Mouse (Mus musculus): ENCODE results near the gene Slc10a2. TPM values are rescaled to one million over a fixed set of nuclear protein-coding genes. Genes with fewer than 3 reads are reported as not detected.
"Not testable (repeated sequence)": the region's sequence is repeated elsewhere in the genome, so short reads cannot be mapped to it uniquely, and the experiment has no call there.

The Slc10a2 gene
- polyA plus RNA-seq, 1 experiment, result not detected

DNA sequence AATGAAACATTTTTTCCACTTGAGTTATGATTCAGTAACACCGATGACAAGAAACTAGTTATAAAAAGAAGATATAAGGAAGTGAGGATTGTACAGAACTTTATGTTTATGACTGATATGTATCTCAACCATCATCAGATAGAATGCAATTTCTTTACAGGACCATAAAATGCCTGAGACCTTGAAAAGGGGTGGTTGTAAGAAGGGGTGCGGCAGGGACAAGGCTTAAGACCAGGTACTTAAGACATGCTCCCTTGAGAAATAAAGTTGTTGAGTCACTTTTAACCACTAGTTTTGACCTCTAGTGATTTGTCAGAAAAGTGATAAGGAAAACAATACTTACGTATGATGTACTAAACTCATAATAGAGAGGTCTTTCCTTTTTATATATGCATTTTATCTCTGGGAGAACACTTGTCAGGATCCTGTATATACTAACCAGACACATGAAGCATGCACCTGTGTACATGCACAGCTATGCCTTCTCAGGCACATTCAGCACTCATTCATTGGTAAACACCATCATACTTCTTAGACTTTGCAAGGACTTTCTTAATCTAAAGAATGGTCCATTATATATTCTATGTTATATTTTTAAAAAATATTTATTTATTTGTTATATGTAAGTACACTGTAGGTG is 31.4 kb downstream of the Slc10a2 start:
- H3K79me2 ChIP-seq (ENCODE audit: control insufficient read depth, insufficient read depth), result no peaks in the 10 kb centered on the region
- TF ChIP-seq REST (IDR thresholded peaks at IDR 0.05; ENCODE audit: insufficient read depth, insufficient read length), result no peak
- no peak for TF ChIP-seq USF1 (IDR thresholded peaks at IDR 0.05; ENCODE audit: low read depth)
- no peak for TF ChIP-seq MYOG (IDR thresholded peaks at IDR 0.05; ENCODE audit: control insufficient read depth in 1 of 3, insufficient read depth in 1 of 3, insufficient read length in 2 of 3, low read depth in 2 of 3)
- no peak for TF ChIP-seq E2F4 (IDR thresholded peaks at IDR 0.05; ENCODE audit: insufficient read depth)
- TF ChIP-seq TCF3 (IDR thresholded peaks at IDR 0.05; ENCODE audit: insufficient read length, low read depth), result no peak
- TF ChIP-seq MYOD1 (IDR thresholded peaks at IDR 0.05; ENCODE audit: control insufficient read depth in 1 of 3, insufficient read length in 2 of 3, low read depth in 2 of 3), result no peak
- TF ChIP-seq MAX (IDR thresholded peaks at IDR 0.05; ENCODE audit: low read depth), result no peak
- no peak for TF ChIP-seq POLR2AphosphoS2 (IDR thresholded peaks at IDR 0.05; ENCODE audit: insufficient read length, low read depth)
- no peak for TF ChIP-seq TCF12 (IDR thresholded peaks at IDR 0.05; ENCODE audit: insufficient read depth, poor library complexity, severe bottlenecking)
- no peak for TF ChIP-seq POLR2A (IDR thresholded peaks at IDR 0.05; ENCODE audit: insufficient read length, low read depth)
- TF ChIP-seq CEBPB (IDR thresholded peaks at IDR 0.05; ENCODE audit: insufficient read depth, poor library complexity, severe bottlenecking), result no peak
- no peak for TF ChIP-seq SRF (IDR thresholded peaks at IDR 0.05; ENCODE audit: control insufficient read depth, insufficient read length, low read depth)
- no peaks in the 10 kb centered on the region for H3K36me3 ChIP-seq (ENCODE audit: control insufficient read depth, insufficient read depth)
- H3K27me3 ChIP-seq (ENCODE audit: control insufficient read depth, insufficient read depth, insufficient read length), result no peaks in the 10 kb centered on the region
- no peak overlapping the region for H3ac ChIP-seq (ENCODE audit: control insufficient read depth, insufficient read length)
- no peak overlapping the region for H3K4me2 ChIP-seq (ENCODE audit: low read depth)
- H3K4me3 ChIP-seq, result no peak overlapping the region

DNA sequence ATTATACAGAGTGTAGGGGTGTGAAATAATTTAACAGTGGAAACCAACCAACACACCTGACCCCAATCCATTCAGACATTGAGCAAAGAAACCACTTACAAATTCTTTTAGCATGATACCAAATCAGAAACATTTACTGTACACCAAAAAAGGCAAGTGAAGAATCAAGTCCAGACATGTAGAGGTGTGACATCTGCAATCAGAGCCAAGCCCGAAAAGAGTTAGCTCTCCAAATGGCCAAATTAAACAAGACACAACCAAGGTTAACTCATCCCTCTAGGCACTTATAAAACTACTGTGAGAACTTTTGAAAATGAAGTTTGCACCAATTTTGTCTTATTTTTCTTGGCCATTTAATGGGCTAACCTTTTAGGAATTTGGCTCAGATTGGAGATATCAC is 46.3 kb downstream of the Slc10a2 start:
- Histone ChIP-seq H3K4me2 (ENCODE audit: low read depth) (no peak overlapping the region), H3ac (ENCODE audit: control insufficient read depth, insufficient read length) (no peak overlapping the region), H3K36me3 (ENCODE audit: control insufficient read depth, insufficient read depth) (no peaks in the 10 kb centered on the region), H3K4me3 (no peak overlapping the region), H3K27me3 (ENCODE audit: control insufficient read depth, insufficient read depth, insufficient read length) (no peaks in the 10 kb centered on the region), H3K79me2 (ENCODE audit: control insufficient read depth, insufficient read depth) (no peaks in the 10 kb centered on the region)
- TF ChIP-seq USF1 (IDR thresholded peaks at IDR 0.05; ENCODE audit: low read depth) (no peak), MAX (IDR thresholded peaks at IDR 0.05; ENCODE audit: low read depth) (no peak), CEBPB (IDR thresholded peaks at IDR 0.05; ENCODE audit: insufficient read depth, poor library complexity, severe bottlenecking) (no peak), REST (IDR thresholded peaks at IDR 0.05; ENCODE audit: insufficient read depth, insufficient read length) (no peak), MYOD1 (IDR thresholded peaks at IDR 0.05; ENCODE audit: control insufficient read depth in 1 of 3, insufficient read length in 2 of 3, low read depth in 2 of 3) (no peak), POLR2A (IDR thresholded peaks at IDR 0.05; ENCODE audit: insufficient read length, low read depth) (no peak)

DNA sequence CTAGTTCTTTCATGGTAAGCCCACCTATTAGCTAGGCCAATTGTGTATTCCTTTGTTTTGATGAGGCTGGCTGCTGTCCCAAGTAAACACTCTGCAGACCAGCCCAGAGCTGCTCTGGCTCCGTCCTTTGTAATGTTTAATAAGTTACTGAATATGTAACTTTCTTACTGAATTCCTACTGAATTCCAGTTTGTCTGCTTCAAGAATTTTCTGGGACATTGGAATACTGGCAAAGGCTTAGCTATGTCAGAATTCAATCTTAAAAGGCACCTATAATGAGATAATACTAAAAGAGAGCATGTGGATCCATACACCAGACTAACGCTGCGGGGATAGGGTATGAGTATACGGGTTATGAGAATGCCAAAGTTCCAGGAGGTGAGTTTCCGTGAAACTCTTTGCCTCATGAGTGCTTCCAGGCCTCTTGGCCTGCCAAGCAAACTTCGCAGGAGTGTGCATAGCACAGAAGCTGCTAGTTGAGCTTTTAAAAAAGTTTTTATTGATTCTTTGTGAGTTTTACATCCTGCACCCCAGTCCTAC is 60.7 kb downstream of the Slc10a2 start:
- H3K36me3 ChIP-seq (ENCODE audit: control insufficient read depth, insufficient read depth); H3K4me3 ChIP-seq; H3K27me3 ChIP-seq (ENCODE audit: control insufficient read depth, insufficient read depth, insufficient read length); H3K79me2 ChIP-seq (ENCODE audit: control insufficient read depth, insufficient read depth); H3ac ChIP-seq (ENCODE audit: control insufficient read depth, insufficient read length); H3K4me2 ChIP-seq (ENCODE audit: low read depth): not testable (repeated sequence)

DNA sequence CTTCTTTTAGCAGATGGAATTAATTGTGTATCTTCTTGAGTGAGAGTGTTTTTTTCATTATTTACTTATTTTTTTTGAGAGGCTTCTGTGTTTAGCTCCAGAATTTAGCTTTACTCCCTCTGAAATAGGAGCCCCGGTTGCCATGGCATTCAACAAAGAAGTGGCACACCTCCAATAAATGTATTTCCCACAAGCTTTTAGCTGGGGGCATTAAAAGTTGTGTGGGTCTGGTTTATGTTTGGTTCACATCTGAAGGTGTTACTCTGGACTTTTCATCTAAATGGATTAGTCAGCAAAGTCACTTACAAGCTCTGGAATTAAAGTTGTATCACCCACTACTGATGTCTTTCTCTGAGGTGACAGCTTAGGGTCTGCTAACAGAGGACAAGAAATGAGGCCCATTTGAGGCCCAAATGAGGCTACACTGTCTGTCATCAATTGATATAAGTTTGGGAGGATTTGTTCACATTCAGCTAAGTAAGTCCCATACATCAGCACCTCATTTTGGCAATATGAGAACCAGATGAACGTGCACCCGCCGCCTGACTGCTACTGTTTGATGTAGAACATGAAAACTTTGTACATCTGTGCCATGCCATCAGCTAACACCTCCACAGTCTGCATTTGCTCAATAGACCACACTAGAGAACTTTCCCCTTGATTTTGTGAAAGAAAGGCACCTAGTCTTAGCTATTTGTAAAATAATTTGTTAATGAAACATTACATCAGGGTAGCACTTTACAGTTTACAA is 66.2 kb downstream of the Slc10a2 start:
- no peak for TF ChIP-seq E2F4 (IDR thresholded peaks at IDR 0.05; ENCODE audit: insufficient read depth)
- TF ChIP-seq REST (IDR thresholded peaks at IDR 0.05; ENCODE audit: insufficient read depth, insufficient read length), result no peak
- TF ChIP-seq USF1 (IDR thresholded peaks at IDR 0.05; ENCODE audit: low read depth), result no peak
- no peak for TF ChIP-seq CEBPB (IDR thresholded peaks at IDR 0.05; ENCODE audit: insufficient read depth, poor library complexity, severe bottlenecking)
- H3K4me2 ChIP-seq (ENCODE audit: low read depth), result no peak overlapping the region
- no peak overlapping the region for H3K4me3 ChIP-seq
- no peak overlapping the region for H3ac ChIP-seq (ENCODE audit: control insufficient read depth, insufficient read length)
- no peaks in the 10 kb centered on the region for H3K36me3 ChIP-seq (ENCODE audit: control insufficient read depth, insufficient read depth)
- no peaks in the 10 kb centered on the region for H3K79me2 ChIP-seq (ENCODE audit: control insufficient read depth, insufficient read depth)
- no peaks in the 10 kb centered on the region for H3K27me3 ChIP-seq (ENCODE audit: control insufficient read depth, insufficient read depth, insufficient read length)

Data from myocyte (in vitro differentiated cells).